Mouse (Mus musculus) heart, postnatal 4 days (tissue): ENCODE data around the gene Fads1. TPM values are rescaled to one million over a fixed set of nuclear protein-coding genes. Genes with fewer than 3 reads are reported as not detected.

ENCODE experiments used
- microRNA-seq, 2 experiments: library from miRNA; unstranded; fragments of <30 nt; microRNA quantifications; one replicate each; pipeline ENCODE4 v1.2.0; 2021 to 2022
- total RNA-seq, 2 experiments: library from RNA; stranded (reverse); gene quantifications; 2 replicates each; pipeline ENCODE4 v1.2.3; 2021

Gene Fads1
- total RNA-seq, 2 experiments from 2014 or later = 52.4 to 54.5 TPM

Small RNA genes within 50 kb of the gene (microRNA-seq; reads per million reads assigned to microRNA genes)
- gene Mir6993 = 1.0 reads per million in 2 experiments

Other genes starting within 250 kb of the Fads1 start
- 1,000 to 10,000 TPM; 1,376 to 1,487 TPM for gene Fth1, start 202.3 kb upstream of the Fads1 start, total RNA-seq
- gene Best1, start 181.3 kb upstream of the Fads1 start, total RNA-seq = not detected
- gene Rab3il1, start 181.2 kb upstream of the Fads1 start, total RNA-seq = 10 to 100 TPM; 12.2 to 12.5 TPM
- gene Fads3, start 141.3 kb upstream of the Fads1 start, total RNA-seq = 10 to 100 TPM; 55.6 to 55.7 TPM
- 10 to 100 TPM; 15.9 to 17.0 TPM for gene Fads2, start 81.1 kb upstream of the Fads1 start, total RNA-seq
- 100 to 1,000 TPM; 160 TPM for gene Tmem258, start 21.1 kb downstream of the Fads1 start, total RNA-seq
- gene Fen1, start 21.3 kb downstream of the Fads1 start, total RNA-seq = 10 to 100 TPM; 26.8 to 27.2 TPM
- gene Myrf, start 57.9 kb downstream of the Fads1 start, total RNA-seq = 10 to 100 TPM in 1 of 2 experiments, 1 to 10 TPM in 1; 9.0 to 11.9 TPM
- 1 to 10 TPM; 3.8 to 4.1 TPM for gene Dagla, start 122.0 kb downstream of the Fads1 start, total RNA-seq
- 10 to 100 TPM; 40.8 to 44.7 TPM for gene Syt7, start 206.2 kb downstream of the Fads1 start, total RNA-seq